Mouse (Mus musculus): ENCODE results near the gene Dqx1. TPM values are rescaled to one million over a fixed set of nuclear protein-coding genes. Genes with fewer than 3 reads are reported as not detected.

Dqx1 gene
- total and polyA plus RNA-seq, 2 experiments: 7.4 to 9.6 TPM

DNA sequence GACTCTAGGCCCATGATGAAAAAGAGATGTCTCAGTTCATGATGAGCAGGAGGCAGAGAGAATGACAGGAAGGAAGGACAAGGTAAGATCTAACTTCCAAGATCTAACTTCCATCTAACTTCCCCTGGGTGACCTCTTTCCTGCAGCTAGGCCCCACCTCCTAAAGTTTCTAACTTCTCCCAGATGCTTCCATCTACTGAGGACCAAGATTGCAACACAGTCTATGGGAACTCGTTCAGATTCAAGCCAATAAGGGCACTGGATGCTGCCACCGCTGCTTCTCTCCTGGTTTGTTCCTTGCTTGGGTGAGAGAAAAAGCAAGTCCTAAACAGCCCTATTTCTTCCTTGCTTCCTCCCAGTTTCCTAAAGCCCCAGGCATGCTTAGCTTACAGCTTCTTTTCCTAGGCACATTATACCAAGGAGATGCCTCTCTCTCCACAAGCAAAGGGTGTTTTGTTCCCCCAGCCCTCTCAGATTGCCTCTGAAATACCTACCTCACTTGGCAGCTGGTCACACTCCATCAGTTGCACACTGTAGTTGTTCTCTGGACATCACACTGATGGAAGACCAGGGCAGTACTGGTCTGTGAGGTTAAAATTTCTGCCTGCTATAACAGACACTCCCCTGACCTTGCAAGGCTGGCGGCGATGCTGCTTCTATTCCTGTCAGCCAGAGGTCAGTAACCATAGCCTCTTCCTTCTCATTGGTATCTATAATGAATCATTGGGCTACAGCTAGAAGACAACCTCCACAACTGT, 36.6 kb upstream of the Dqx1 start:
- DNase-seq (ENCODE audit: extremely low read depth, low read depth, low spot score): no peak
- H3K79me2 ChIP-seq (ENCODE audit: control insufficient read depth, insufficient read depth, low read length): no peaks in the 10 kb centered on the region
- no peak for TF ChIP-seq CTCF (IDR thresholded peaks at IDR 0.05; ENCODE audit: low read depth, low read length)
- no peak for TF ChIP-seq POLR2A (IDR thresholded peaks at IDR 0.05; ENCODE audit: extremely low read depth, insufficient read depth, low read length)
- H3K4me1 ChIP-seq (ENCODE audit: control insufficient read depth, insufficient read depth, low read length): no peaks in the 10 kb centered on the region
- H3K36me3 ChIP-seq (ENCODE audit: control insufficient read depth, insufficient read depth, low read length): no peaks in the 10 kb centered on the region
- H3K9ac ChIP-seq (ENCODE audit: low read depth, low read length): no peak overlapping the region
- H3K27me3 ChIP-seq (ENCODE audit: control insufficient read depth, insufficient read depth, low read length): no peaks in the 10 kb centered on the region
- H3K27ac ChIP-seq (replicated peaks; ENCODE audit: insufficient read depth, low read depth, low read length): no peak overlapping the region
- WGBS: 75% methylated on average over 4 of the region's 4 CpGs
- H3K4me3 ChIP-seq (ENCODE audit: insufficient read depth, low read depth, low read length): no peak overlapping the region

DNA sequence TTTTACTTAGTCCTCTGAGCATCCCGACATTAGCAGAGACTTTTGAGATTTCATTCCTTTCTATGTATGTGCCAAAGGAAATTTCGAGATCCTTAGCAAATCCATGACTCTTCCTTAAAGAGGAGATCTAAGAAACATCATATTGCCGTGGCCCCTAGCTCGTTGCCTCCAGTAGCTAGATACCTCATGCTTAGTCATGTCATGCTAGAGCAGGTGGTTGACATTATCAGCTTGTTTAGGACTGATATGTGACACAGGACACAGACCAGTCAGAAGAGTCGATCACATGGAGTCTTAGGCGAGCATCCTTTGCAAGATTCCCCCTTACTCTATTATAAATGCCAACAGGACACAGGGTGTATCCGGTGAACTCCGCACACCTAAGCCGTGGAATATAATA, 34.6 kb upstream of the Dqx1 start:
- H3K27ac ChIP-seq (replicated peaks; ENCODE audit: insufficient read depth, low read depth, low read length): no peak overlapping the region
- 85% methylated on average over 9 of the region's 9 CpGs for WGBS
- DNase-seq (ENCODE audit: extremely low read depth, low read depth, low spot score): no peak
- H3K9ac ChIP-seq (ENCODE audit: low read depth, low read length): no peak overlapping the region
- H3K4me1 ChIP-seq (ENCODE audit: control insufficient read depth, insufficient read depth, low read length): no peaks in the 10 kb centered on the region
- H3K27me3 ChIP-seq (ENCODE audit: control insufficient read depth, insufficient read depth, low read length): no peaks in the 10 kb centered on the region
- H3K36me3 ChIP-seq (ENCODE audit: control insufficient read depth, insufficient read depth, low read length): no peaks in the 10 kb centered on the region
- TF ChIP-seq CTCF (IDR thresholded peaks at IDR 0.05; ENCODE audit: low read depth, low read length): no peak
- TF ChIP-seq POLR2A (IDR thresholded peaks at IDR 0.05; ENCODE audit: extremely low read depth, insufficient read depth, low read length): no peak
- no peaks in the 10 kb centered on the region for H3K79me2 ChIP-seq (ENCODE audit: control insufficient read depth, insufficient read depth, low read length)
- no peak overlapping the region for H3K4me3 ChIP-seq (ENCODE audit: insufficient read depth, low read depth, low read length)

DNA sequence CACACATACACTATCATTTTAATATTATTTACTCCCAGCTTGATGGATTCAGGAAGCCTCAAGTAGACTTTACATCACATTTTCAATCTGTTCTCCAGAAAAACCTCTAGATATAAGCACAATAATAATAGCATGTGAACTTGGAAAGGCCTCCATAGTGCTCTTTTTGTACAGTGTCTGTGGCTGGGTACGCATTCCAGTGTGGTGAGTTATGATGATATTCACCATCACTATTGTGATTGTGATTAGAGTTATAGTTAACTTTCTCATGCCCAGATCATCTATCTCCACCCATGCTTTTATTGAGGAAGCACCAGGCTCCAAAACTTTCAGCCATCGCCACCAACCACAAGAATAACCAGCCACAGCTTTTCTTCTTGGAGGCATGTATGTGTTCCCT, 33.9 kb upstream of the Dqx1 start:
- no peak overlapping the region for H3K4me3 ChIP-seq (ENCODE audit: insufficient read depth, low read depth, low read length)
- TF ChIP-seq CTCF (IDR thresholded peaks at IDR 0.05; ENCODE audit: low read depth, low read length) (no peak), POLR2A (IDR thresholded peaks at IDR 0.05; ENCODE audit: extremely low read depth, insufficient read depth, low read length) (no peak)
- no peaks in the 10 kb centered on the region for H3K79me2 ChIP-seq (ENCODE audit: control insufficient read depth, insufficient read depth, low read length)
- H3K27me3 ChIP-seq (ENCODE audit: control insufficient read depth, insufficient read depth, low read length): no peaks in the 10 kb centered on the region
- 94% methylated on average over 2 of the region's 2 CpGs for WGBS
- no peaks in the 10 kb centered on the region for H3K36me3 ChIP-seq (ENCODE audit: control insufficient read depth, insufficient read depth, low read length)
- DNase-seq (ENCODE audit: extremely low read depth, low read depth, low spot score): no peak
- H3K4me1 ChIP-seq (ENCODE audit: control insufficient read depth, insufficient read depth, low read length): no peaks in the 10 kb centered on the region
- H3K27ac ChIP-seq (replicated peaks; ENCODE audit: insufficient read depth, low read depth, low read length): no peak overlapping the region
- H3K9ac ChIP-seq (ENCODE audit: low read depth, low read length): no peak overlapping the region

DNA sequence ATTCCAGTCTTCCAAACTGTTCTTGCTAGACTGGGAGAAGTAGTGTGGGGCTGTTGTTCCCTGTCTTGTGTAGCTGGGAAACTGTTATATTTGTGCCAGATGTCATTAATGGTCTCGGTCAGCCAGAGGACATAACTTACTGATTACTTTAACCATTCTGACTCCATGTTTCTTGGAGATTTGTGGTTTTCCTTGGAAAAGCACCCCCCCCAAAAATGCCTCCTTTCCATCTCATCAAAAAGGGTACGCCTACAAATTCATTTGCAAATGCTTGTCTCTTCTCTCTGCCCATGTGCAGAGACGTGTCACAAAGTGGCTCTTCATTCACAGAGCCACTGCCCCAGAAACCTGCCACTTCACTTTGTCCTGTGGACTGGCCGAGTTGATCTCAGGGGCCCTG, 33.2 kb upstream of the Dqx1 start:
- Histone ChIP-seq H3K79me2 (ENCODE audit: control insufficient read depth, insufficient read depth, low read length) (no peaks in the 10 kb centered on the region), H3K4me3 (ENCODE audit: insufficient read depth, low read depth, low read length) (no peak overlapping the region), H3K27me3 (ENCODE audit: control insufficient read depth, insufficient read depth, low read length) (no peaks in the 10 kb centered on the region), H3K9ac (ENCODE audit: low read depth, low read length) (no peak overlapping the region), H3K4me1 (ENCODE audit: control insufficient read depth, insufficient read depth, low read length) (no peaks in the 10 kb centered on the region), H3K27ac (replicated peaks; ENCODE audit: insufficient read depth, low read depth, low read length) (no peak overlapping the region), H3K36me3 (ENCODE audit: control insufficient read depth, insufficient read depth, low read length) (no peaks in the 10 kb centered on the region)
- no peak for TF ChIP-seq POLR2A (IDR thresholded peaks at IDR 0.05; ENCODE audit: extremely low read depth, insufficient read depth, low read length)
- DNase-seq (ENCODE audit: extremely low read depth, low read depth, low spot score): no peak
- 82% methylated on average over 4 of the region's 4 CpGs for WGBS

DNA sequence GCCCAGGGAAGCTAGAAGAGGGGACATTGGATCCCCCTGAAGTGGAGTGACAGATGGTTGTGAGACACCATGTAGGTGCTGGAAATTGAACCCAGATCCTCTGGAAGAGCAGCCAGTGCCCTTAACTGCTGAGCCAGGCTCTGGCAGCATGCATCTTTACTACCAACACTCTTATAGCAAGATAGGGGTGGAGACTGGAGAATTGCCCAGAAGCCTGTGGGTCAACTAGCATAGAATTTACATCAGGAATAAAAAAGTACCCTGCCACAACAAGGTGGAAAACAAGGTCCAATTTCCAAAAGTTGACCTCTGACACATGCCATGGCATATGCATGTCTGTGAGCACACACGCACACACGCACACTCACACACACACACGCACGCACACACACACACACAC, 32.4 kb upstream of the Dqx1 start:
- H3K4me1 ChIP-seq (ENCODE audit: control insufficient read depth, insufficient read depth, low read length): no peaks in the 10 kb centered on the region
- TF ChIP-seq CTCF (IDR thresholded peaks at IDR 0.05; ENCODE audit: low read depth, low read length) (no peak), POLR2A (IDR thresholded peaks at IDR 0.05; ENCODE audit: extremely low read depth, insufficient read depth, low read length) (no peak)
- H3K4me3 ChIP-seq (ENCODE audit: insufficient read depth, low read depth, low read length): no peak overlapping the region
- no peaks in the 10 kb centered on the region for H3K36me3 ChIP-seq (ENCODE audit: control insufficient read depth, insufficient read depth, low read length)
- 95% methylated on average over 4 of the region's 4 CpGs for WGBS
- H3K9ac ChIP-seq (ENCODE audit: low read depth, low read length): no peak overlapping the region
- DNase-seq (ENCODE audit: extremely low read depth, low read depth, low spot score): no peak
- H3K27me3 ChIP-seq (ENCODE audit: control insufficient read depth, insufficient read depth, low read length): no peaks in the 10 kb centered on the region
- no peak overlapping the region for H3K27ac ChIP-seq (replicated peaks; ENCODE audit: insufficient read depth, low read depth, low read length)
- H3K79me2 ChIP-seq (ENCODE audit: control insufficient read depth, insufficient read depth, low read length): no peaks in the 10 kb centered on the region

DNA sequence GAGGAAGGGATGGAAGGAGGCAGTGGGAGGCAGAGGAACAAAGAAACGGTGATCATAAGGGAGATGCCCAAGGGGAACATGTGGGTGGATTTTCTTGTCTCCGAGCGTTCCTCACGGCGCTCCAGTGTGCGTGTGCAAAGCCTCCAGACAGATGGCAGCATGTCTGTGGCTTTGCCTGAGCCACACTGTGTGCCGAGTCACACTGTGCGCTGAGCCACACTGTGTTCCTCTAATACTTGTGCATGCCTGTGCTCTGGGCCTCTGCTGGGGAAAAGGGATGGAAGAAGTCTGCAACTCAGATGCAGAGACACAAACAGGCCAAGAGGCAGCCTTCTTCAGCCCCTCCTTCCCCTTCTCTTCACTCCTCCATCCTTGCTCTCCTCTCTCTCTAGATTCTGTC, 30.4 kb upstream of the Dqx1 start:
- TF ChIP-seq CTCF (IDR thresholded peaks at IDR 0.05; ENCODE audit: low read depth, low read length): no peak
- TF ChIP-seq POLR2A (IDR thresholded peaks at IDR 0.05; ENCODE audit: extremely low read depth, insufficient read depth, low read length): no peak
- Histone ChIP-seq H3K79me2 (ENCODE audit: control insufficient read depth, insufficient read depth, low read length) (no peaks in the 10 kb centered on the region), H3K27ac (replicated peaks; ENCODE audit: insufficient read depth, low read depth, low read length) (no peak overlapping the region), H3K27me3 (ENCODE audit: control insufficient read depth, insufficient read depth, low read length) (no peaks in the 10 kb centered on the region), H3K36me3 (ENCODE audit: control insufficient read depth, insufficient read depth, low read length) (no peaks in the 10 kb centered on the region), H3K9ac (ENCODE audit: low read depth, low read length) (no peak overlapping the region), H3K4me3 (ENCODE audit: insufficient read depth, low read depth, low read length) (no peak overlapping the region), H3K4me1 (ENCODE audit: control insufficient read depth, insufficient read depth, low read length) (no peaks in the 10 kb centered on the region)
- 84% methylated on average over 8 of the region's 8 CpGs for WGBS
- no peak for DNase-seq (ENCODE audit: extremely low read depth, low read depth, low spot score)
